Mouse (Mus musculus) heart, postnatal 14 days (tissue): Measurements from ENCODE around the gene Olfr1390. TPM values are rescaled to one million over a fixed set of nuclear protein-coding genes. Genes with fewer than 3 reads are reported as not detected.
"Not testable (repeated sequence)": the region's sequence is repeated elsewhere in the genome, so short reads cannot be mapped to it uniquely, and the experiment has no call there.

ENCODE experiments used
- DNase-seq, 2 experiments: peaks; one replicate each; pipeline ENCODE4 v3.0.0; 2021 to 2022
- intact Hi-C: fragments of 180-260 bp; cut with DNase I; formaldehyde crosslinking; loops from one replicate; pipeline ENCODE4 v1.15.1; 2025
- long read RNA-seq, 2 experiments: library from polyadenylated mRNA; stranded (forward); transcript quantifications; one replicate each; pipeline ENCODE4 v2.0.0; 2021
- total RNA-seq, 2 experiments: library from RNA; stranded (reverse); gene quantifications; 2 replicates each; pipeline ENCODE4 v1.2.3; 2021

The Olfr1390 gene
- total RNA-seq = not detected
- long read RNA-seq, experiment 1 = 0 reads
- long read RNA-seq, experiment 2 = 0 reads

DNA sequence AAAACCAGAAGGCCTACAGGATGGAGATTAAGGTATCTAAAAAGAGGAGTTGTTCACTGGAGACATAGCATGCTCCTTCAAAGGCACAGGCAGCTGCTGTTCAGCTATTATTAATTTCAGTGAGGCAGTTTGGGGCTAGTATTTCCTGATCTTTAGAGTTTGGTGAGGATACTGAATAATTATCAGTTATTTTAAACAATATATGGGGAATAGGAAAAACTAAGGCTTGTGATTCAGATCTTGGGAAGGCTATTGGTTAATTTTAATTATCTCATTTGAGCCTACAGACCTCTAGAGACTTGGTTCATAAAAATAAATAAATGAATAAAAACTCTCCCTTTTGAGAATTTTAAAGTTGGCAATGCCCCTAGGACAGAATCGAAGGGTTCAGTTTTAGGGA, at the start of gene Olfr1390:
Olfr1390 (plus strand) TSS at position 301 of the 400 bp plus-strand sequence.
- intact Hi-C loops = no loop called here
- DNase-seq = no peak

DNA sequence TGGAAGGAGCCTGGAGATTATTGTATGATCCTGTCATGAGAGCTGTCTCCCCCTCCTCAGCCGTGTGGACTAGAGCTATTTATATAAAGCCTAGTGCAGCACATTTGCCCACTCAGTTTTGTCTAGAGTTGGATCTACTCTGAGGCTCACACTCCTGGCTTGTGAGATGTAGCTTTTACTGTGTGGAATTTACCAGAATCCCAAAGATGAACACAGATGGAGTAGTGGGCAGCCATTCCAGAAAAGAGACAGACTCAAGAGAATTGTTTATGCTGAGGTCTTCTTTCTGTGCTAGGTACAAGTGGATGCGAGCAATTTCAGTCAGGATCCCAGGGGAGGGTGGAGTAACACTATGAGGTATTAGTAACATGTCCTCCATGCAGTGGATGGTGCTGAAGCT, 47.7 kb upstream of the Olfr1390 start:
- intact Hi-C loops = no loop called here

DNA sequence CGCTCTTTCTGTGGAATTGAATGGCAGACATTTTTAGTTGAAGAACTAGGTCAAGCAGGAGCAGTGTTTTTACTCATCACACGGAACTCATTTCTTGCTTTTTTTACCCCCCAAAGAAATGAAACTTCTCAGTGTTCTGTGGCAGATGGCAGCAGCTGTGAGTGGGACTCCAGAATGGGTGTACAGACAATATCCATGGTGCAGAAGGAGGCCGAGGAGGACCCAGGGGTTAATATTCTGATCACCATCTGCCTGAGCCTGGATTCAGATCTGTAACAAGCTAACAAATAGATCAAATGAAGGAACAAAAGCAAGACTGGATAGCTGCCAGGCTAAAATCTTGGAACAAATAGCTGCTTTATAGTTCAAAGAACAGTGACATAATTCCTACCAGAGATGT, 42.2 kb upstream of the Olfr1390 start:
- no peak for DNase-seq
- intact Hi-C loops = no loop called here

More for the DNA sequence above, 47.7 kb upstream of the Olfr1390 start:
- no peak for DNase-seq

DNA sequence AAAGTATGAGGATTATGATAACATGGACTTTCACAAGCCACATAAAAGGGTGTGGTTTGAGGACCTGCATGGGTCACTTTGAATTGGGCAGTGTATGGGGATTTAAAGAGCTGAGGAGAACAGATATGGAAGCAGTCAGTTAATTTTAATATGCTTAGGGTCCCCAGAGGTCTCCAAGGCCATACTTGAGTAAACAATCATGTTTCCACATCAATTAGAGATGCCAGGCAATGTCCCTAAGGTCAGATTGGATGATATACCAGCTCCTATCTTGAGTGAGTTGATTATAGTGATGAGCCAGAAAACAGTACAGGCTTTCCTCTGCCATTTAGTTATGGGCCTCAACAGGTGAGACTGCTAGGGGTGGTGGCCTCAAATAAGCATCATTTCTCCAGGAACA, 30.5 kb upstream of the Olfr1390 start, which contains the start of gene Olfr10:
Olfr10 (plus strand) TSS at position 301 of the 400 bp plus-strand sequence.
- no peak for DNase-seq
- intact Hi-C loops = no loop called here

DNA sequence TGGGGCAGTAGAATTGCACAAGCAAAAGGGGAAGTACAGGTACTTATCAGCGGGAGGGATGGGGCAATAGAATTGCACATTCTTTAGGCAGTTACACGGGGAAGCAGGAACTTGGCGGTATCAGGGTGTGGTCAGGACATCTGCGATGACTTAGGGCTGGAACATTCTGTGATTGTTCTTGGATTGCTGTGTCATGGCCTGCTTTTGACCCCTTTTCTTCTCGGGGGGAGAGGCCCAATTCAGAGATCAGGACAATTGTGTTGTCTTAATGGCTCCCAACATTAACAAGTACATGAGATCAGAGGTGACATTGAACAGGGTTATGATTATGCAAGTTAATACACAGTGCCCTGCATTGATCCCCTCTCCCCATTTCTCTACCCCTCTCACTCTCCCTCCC, 26.4 kb upstream of the Olfr1390 start:
- DNase-seq, intact Hi-C loops: not testable (repeated sequence)

DNA sequence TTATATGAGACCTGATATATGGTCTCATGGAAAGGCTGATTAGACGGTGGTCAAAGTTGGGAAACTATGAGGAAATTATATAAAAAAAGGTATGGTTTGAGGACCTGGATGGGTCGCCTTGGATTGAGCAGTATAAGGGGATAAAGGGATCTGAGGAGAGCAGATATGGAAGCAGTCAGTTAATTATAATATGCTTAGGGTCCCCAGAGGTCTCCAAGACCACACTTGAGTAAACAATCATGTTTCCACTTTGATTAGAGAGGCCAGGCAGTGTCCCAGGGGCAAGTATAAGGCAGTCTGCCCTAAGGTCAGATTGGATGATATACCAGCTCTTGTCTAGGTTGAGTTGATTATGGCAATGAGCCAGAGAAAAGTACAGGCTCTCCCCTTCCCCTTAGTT, 12.5 kb upstream of the Olfr1390 start, which contains the start of gene Olfr1391:
Olfr1391 (plus strand) TSS at position 301 of the 400 bp plus-strand sequence.
- intact Hi-C loops = no loop called here
- no peak for DNase-seq

DNA sequence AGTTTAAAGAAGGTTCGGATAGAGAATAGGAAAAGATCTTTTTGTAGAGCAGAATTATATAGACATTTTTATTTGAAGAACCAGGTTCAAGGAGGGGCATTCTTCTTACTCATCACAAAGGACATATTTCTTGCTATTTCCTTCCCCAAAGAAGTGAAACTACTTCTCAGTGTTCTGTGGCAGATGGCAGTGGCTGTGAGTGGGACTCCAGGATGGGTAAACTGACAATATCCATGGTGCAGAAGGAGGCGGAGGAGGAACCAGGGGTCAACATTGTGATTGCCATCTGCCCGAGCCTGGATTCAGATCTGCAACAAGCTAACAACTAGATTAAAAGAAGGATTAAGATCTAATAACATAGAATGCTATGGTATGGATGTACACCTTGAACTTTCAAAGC, 8.3 kb upstream of the Olfr1390 start:
- intact Hi-C loops = no loop called here

DNA sequence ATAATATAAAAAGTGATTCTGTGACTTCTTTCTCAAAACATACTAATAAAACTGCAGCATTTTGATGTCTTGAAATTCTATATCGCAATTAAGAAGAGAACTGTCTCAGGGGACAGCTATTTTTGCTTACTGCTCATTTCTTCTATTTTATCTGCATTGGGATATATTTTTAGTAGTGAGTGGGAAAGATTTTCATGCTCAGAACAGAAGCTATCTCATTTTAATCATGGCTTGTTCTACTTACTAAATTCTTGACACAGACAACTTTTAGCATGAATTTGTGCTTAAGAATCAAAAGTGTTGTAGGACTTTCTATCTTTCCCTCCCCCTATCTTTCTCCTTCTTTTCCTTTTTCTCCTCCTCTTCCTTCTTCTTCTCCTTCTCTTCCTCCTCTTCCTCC, 5.3 kb upstream of the Olfr1390 start:
- intact Hi-C loops = no loop called here

More for the DNA sequence above, 8.3 kb upstream of the Olfr1390 start:
- no peak for DNase-seq

DNA sequence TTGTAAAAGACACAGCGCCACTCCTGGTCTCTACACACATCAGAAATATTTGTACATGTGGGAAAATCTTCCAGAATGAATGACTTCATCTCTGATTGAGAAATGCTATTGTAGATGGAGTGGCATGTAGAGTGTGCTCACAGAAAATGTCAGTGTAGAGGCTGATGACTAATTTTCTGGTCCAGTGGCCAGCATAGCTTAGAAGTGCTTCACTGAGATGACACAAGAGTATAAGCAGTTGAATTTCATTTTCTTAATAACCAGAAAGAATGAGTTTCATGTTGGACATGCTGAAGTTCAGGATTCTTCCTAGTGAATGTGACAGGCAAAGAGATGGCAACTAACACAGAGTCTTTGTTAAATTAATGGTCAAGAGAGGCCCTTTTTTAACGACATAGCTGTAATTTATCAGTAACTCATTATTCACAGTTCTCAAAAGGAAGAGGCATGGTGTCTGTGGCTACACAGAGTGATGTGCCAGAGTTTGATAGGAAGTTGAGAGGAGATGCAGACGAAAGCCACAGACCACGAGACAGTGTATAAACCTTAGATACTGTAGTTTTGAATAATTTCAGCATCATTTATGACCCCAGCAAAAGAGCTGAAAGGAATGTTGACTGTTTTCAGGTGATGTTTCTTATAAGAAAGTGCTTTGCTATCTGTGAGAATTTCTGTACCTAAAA, 2.3 kb downstream of the Olfr1390 start:
- intact Hi-C loops = no loop called here
- DNase-seq = no peak

More for the DNA sequence above, 5.3 kb upstream of the Olfr1390 start:
- DNase-seq = no peak

DNA sequence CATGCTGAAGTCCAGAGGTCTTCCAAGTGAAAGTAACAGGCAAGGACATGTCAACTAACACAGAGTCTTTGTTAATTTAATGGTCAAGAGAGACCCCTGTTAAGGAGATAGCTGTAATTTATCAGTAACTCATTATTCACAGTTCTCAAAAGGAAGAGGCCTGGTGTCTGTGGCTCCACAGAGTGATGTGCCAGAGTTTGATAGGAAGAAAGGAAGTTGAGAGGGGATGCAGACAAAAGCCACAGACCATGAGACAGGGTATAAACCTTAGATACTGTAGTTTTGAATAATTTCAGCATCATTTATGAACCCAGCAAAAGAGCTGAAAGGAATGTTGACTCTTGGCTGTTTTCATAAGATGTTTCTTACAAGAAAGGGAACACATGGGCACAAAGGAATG, 48.1 kb downstream of the Olfr1390 start:
- no peak for DNase-seq
- intact Hi-C loops = no loop called here

DNA sequence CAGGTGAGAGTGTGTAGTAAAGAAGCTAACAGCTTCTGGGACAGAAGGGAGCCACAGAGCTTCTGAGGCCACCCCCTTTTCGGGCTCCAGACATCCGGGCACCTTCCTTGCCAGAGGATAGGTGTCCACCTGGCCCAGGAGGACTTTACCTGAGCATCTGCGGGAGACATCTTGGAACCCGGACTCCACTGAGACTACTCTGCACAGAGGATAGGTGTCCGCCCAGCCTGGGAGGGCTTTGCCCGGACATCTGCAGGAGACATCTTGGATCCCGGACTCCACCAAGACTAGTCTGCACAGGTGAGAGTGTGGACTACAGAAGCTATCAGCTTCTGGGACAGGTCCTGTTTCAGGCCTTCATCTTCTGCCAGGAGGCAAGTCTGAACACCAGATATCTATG, 51.1 kb downstream of the Olfr1390 start:
- intact Hi-C loops = not testable (repeated sequence)

More for the DNA sequence above, 51.1 kb downstream of the Olfr1390 start:
- DNase-seq = not testable (repeated sequence)

Other genes with a start within 250 kb of the Olfr1390 start
- 1 to 10 TPM; 1.2 to 1.4 TPM for gene Olfr1396, start 220.3 kb upstream of the Olfr1390 start, total RNA-seq
- gene Olfr1395, start 192.9 kb upstream of the Olfr1390 start, total RNA-seq = not detected
- gene Olfr1394, start 180.8 kb upstream of the Olfr1390 start, total RNA-seq = not detected
- 10 to 100 TPM; 48.3 to 52.4 TPM for gene Btnl9, start 148.0 kb upstream of the Olfr1390 start, total RNA-seq
- 10 to 100 TPM; 26.3 to 27.0 TPM for gene Zfp62, start 131.9 kb upstream of the Olfr1390 start, total RNA-seq
- gene Mgat1, start 91.0 kb upstream of the Olfr1390 start, total RNA-seq = 10 to 100 TPM; 59.3 to 68.4 TPM
- gene Olfr1393, start 56.9 kb upstream of the Olfr1390 start, total RNA-seq = under 1 TPM; 0.32 to 0.48 TPM
- gene Olfr1392, start 49.9 kb upstream of the Olfr1390 start, total RNA-seq = not detected
- not detected for gene Olfr10, start 30.4 kb upstream of the Olfr1390 start, total RNA-seq
- gene Olfr1391, start 12.4 kb upstream of the Olfr1390 start, total RNA-seq = not detected
- not detected for gene Olfr1389, start 87.9 kb downstream of the Olfr1390 start, total RNA-seq
- under 1 TPM in 1 of 2 experiments, not detected in 1; 0.07 TPM for gene Olfr1388, start 101.4 kb downstream of the Olfr1390 start, total RNA-seq
- gene Olfr1387, start 120.2 kb downstream of the Olfr1390 start, total RNA-seq = under 1 TPM in 1 of 2 experiments, not detected in 1; 0.05 TPM
- not detected for gene Olfr1386, start 129.9 kb downstream of the Olfr1390 start, total RNA-seq
- gene Olfr1385, start 153.9 kb downstream of the Olfr1390 start, total RNA-seq = not detected
- gene Olfr1384, start 171.5 kb downstream of the Olfr1390 start, total RNA-seq = under 1 TPM; 0.22 to 0.26 TPM
- under 1 TPM; 0.41 to 0.63 TPM for gene Olfr1383, start 184.5 kb downstream of the Olfr1390 start, total RNA-seq
- gene Olfr1382, start 193.1 kb downstream of the Olfr1390 start, total RNA-seq = not detected
- not detected for gene Olfr1381, start 208.3 kb downstream of the Olfr1390 start, total RNA-seq
- gene Olfr1380, start 221.7 kb downstream of the Olfr1390 start, total RNA-seq = not detected